Mouse (Mus musculus): ENCODE measurements around the gene Rrnad1. TPM values are rescaled to one million over a fixed set of nuclear protein-coding genes. Genes with fewer than 3 reads are reported as not detected.
A peak's percentile ranks its signal among the peaks of the same experiment; 100 is the strongest.

The Rrnad1 gene
- polyA plus RNA-seq, 1 experiment from 2014 or later: 23.7 TPM

- H3K4me2 ChIP-seq: peak overlapping the region; percentile 72
- H3K27ac ChIP-seq: peak overlapping the region; percentile 47; the same call in 1 of the 2 replicates
- H3K4me1 ChIP-seq: peaks cover 85% of the 10 kb centered on the region
- 0 out of 2 replicates have a peak, but pooled peaks have one; percentile 9 for ATAC-seq (ENCODE audit: low FRiP score)
- H3K36me3 ChIP-seq (replicated peaks): no peaks in the 10 kb centered on the region; the same call in 1 of the 2 replicates
- peak overlapping the region; percentile 42 for H3K4me3 ChIP-seq (replicated peaks)
- 0 out of 2 replicates have a peak, but pooled peaks cover 4% of the 10 kb centered on the region for H3K27me3 ChIP-seq
- no peaks in the 10 kb centered on the region for H3K9me3 ChIP-seq
- 0% methylated on average over 17 of the region's 17 CpGs for WGBS
- peak overlapping the region; percentile 59 for H3K9ac ChIP-seq
Observed at GRCm38 (mm10) chr3:87947811-87948199, 17.3 kb upstream of the Rrnad1 start.

GRCm38 (mm10) chr3:87947056-87947810 is 16.7 kb upstream of the Rrnad1 start:
- Histone ChIP-seq H3K27ac (peak overlapping the region; percentile 47), H3K4me2 (peak overlapping the region; percentile 72), H3K9ac (peak overlapping the region; percentile 59), H3K4me1 (peaks cover 79% of the 10 kb centered on the region), H3K36me3 (replicated peaks) (peaks cover 5% of the 10 kb centered on the region), H3K4me3 (replicated peaks) (peak overlapping the region; percentile 42), H3K9me3 (no peaks in the 10 kb centered on the region), H3K27me3 (0 out of 2 replicates have a peak, but pooled peaks cover 4% of the 10 kb centered on the region)
- ATAC-seq (ENCODE audit: low FRiP score): no peak; the same call in 1 of the 2 replicates
- WGBS: 1% methylated on average over 26 of the region's 26 CpGs

GRCm38 (mm10) chr3:87946541-87946860 is 16.0 kb upstream of the Rrnad1 start:
- H3K4me2 ChIP-seq: peak overlapping the region; percentile 72
- H3K27me3 ChIP-seq: 0 out of 2 replicates have a peak, but pooled peaks cover 3% of the 10 kb centered on the region
- H3K4me1 ChIP-seq: peaks cover 72% of the 10 kb centered on the region
- H3K9me3 ChIP-seq: no peaks in the 10 kb centered on the region
- WGBS: no CpG with 5 or more reads among the region's 1 CpGs
- peak overlapping the region; percentile 47 for H3K27ac ChIP-seq
- no peak for ATAC-seq (ENCODE audit: low FRiP score)
- H3K4me3 ChIP-seq (replicated peaks): no peak overlapping the region
- no peak overlapping the region for H3K9ac ChIP-seq
- peaks cover 12% of the 10 kb centered on the region for H3K36me3 ChIP-seq (replicated peaks)

- WGBS: 5% methylated on average over 12 of the region's 12 CpGs
- 0 out of 2 replicates have a peak, but pooled peaks have one; percentile 27 for ATAC-seq (ENCODE audit: low FRiP score)
Observed at GRCm38 (mm10) chr3:87945781-87946540, 15.4 kb upstream of the Rrnad1 start.

GRCm38 (mm10) chr3:87944838-87945600 is 14.5 kb upstream of the Rrnad1 start:
- H3K9ac ChIP-seq: no peak overlapping the region
- H3K4me3 ChIP-seq (replicated peaks): no peak overlapping the region
- peaks cover 25% of the 10 kb centered on the region for H3K36me3 ChIP-seq (replicated peaks)
- peak overlapping the region; percentile 47 for H3K27ac ChIP-seq
- H3K9me3 ChIP-seq: no peaks in the 10 kb centered on the region
- peaks cover 57% of the 10 kb centered on the region for H3K4me1 ChIP-seq
- ATAC-seq (ENCODE audit: low FRiP score): 0 out of 2 replicates have a peak, but pooled peaks have one; percentile 22
- no peaks in the 10 kb centered on the region for H3K27me3 ChIP-seq
- 13% methylated on average over 4 of the region's 4 CpGs for WGBS
- no peak overlapping the region for H3K4me2 ChIP-seq

More at GRCm38 (mm10) chr3:87945781-87946540, 15.4 kb upstream of the Rrnad1 start:
- Histone ChIP-seq H3K4me1 (peaks cover 66% of the 10 kb centered on the region), H3K4me3 (replicated peaks) (no peak overlapping the region), H3K9me3 (no peaks in the 10 kb centered on the region), H3K27ac (peak overlapping the region; percentile 47), H3K4me2 (peak overlapping the region; percentile 72; the same call in 1 of the 2 replicates), H3K9ac (no peak overlapping the region), H3K36me3 (replicated peaks) (peaks cover 18% of the 10 kb centered on the region), H3K27me3 (no peaks in the 10 kb centered on the region)

- Histone ChIP-seq H3K4me3 (replicated peaks) (no peak overlapping the region), H3K27me3 (no peaks in the 10 kb centered on the region), H3K27ac (no peak overlapping the region), H3K9ac (no peak overlapping the region), H3K4me1 (peaks cover 43% of the 10 kb centered on the region), H3K9me3 (no peaks in the 10 kb centered on the region), H3K36me3 (replicated peaks) (peaks cover 39% of the 10 kb centered on the region), H3K4me2 (no peak overlapping the region)
- WGBS: 85% methylated on average over 7 of the region's 7 CpGs
- no peak for ATAC-seq (ENCODE audit: low FRiP score)
Observed at GRCm38 (mm10) chr3:87943586-87943985, 13.1 kb upstream of the Rrnad1 start.

GRCm38 (mm10) chr3:87942471-87942870 is 12.0 kb upstream of the Rrnad1 start:
- H3K27ac ChIP-seq: no peak overlapping the region
- no peak overlapping the region for H3K9ac ChIP-seq
- H3K36me3 ChIP-seq (replicated peaks): peaks cover 49% of the 10 kb centered on the region
- no peaks in the 10 kb centered on the region for H3K9me3 ChIP-seq
- peaks cover 32% of the 10 kb centered on the region for H3K4me1 ChIP-seq
- ATAC-seq (ENCODE audit: low FRiP score): no peak
- 87% methylated on average over 2 of the region's 2 CpGs for WGBS
- no peak overlapping the region for H3K4me2 ChIP-seq
- H3K4me3 ChIP-seq (replicated peaks): no peak overlapping the region
- H3K27me3 ChIP-seq: no peaks in the 10 kb centered on the region

- no peak for ATAC-seq (ENCODE audit: low FRiP score)
- H3K27ac ChIP-seq: no peak overlapping the region
- 56% methylated on average over 5 of the region's 5 CpGs for WGBS
Observed at GRCm38 (mm10) chr3:87940611-87941010, 10.1 kb upstream of the Rrnad1 start.

GRCm38 (mm10) chr3:87935776-87936175 is 5.3 kb upstream of the Rrnad1 start:
- no peak overlapping the region for H3K27ac ChIP-seq
- no peak overlapping the region for H3K4me2 ChIP-seq
- H3K9me3 ChIP-seq: no peaks in the 10 kb centered on the region
- peaks cover 26% of the 10 kb centered on the region for H3K4me1 ChIP-seq
- no peak overlapping the region for H3K9ac ChIP-seq
- H3K27me3 ChIP-seq: no peaks in the 10 kb centered on the region
- H3K4me3 ChIP-seq (replicated peaks): no peak overlapping the region
- WGBS: 95% methylated on average over 2 of the region's 2 CpGs
- H3K36me3 ChIP-seq (replicated peaks): peaks cover 70% of the 10 kb centered on the region
- ATAC-seq (ENCODE audit: low FRiP score): peak; percentile 55

More at GRCm38 (mm10) chr3:87940611-87941010, 10.1 kb upstream of the Rrnad1 start:
- H3K4me3 ChIP-seq (replicated peaks): no peak overlapping the region
- H3K27me3 ChIP-seq: no peaks in the 10 kb centered on the region
- no peaks in the 10 kb centered on the region for H3K9me3 ChIP-seq
- H3K4me2 ChIP-seq: no peak overlapping the region
- H3K36me3 ChIP-seq (replicated peaks): peaks cover 60% of the 10 kb centered on the region
- H3K4me1 ChIP-seq: peaks cover 18% of the 10 kb centered on the region
- no peak overlapping the region for H3K9ac ChIP-seq

GRCm38 (mm10) chr3:87935201-87935600 is 4.7 kb upstream of the Rrnad1 start:
- Histone ChIP-seq H3K27ac (no peak overlapping the region), H3K4me1 (peaks cover 28% of the 10 kb centered on the region), H3K4me3 (replicated peaks) (no peak overlapping the region), H3K27me3 (no peaks in the 10 kb centered on the region), H3K4me2 (no peak overlapping the region), H3K9ac (no peak overlapping the region), H3K36me3 (replicated peaks) (peaks cover 67% of the 10 kb centered on the region), H3K9me3 (no peaks in the 10 kb centered on the region)
- no peak for ATAC-seq (ENCODE audit: low FRiP score)
- 86% methylated on average over 4 of the region's 4 CpGs for WGBS

GRCm38 (mm10) chr3:87934501-87934900 is 4.0 kb upstream of the Rrnad1 start:
- Histone ChIP-seq H3K36me3 (replicated peaks) (peaks cover 60% of the 10 kb centered on the region), H3K27ac (no peak overlapping the region), H3K27me3 (no peaks in the 10 kb centered on the region), H3K4me3 (replicated peaks) (no peak overlapping the region), H3K9ac (no peak overlapping the region), H3K4me1 (peaks cover 29% of the 10 kb centered on the region), H3K9me3 (no peaks in the 10 kb centered on the region), H3K4me2 (no peak overlapping the region)
- 74% methylated on average over 4 of the region's 4 CpGs for WGBS
- no peak for ATAC-seq (ENCODE audit: low FRiP score)

- Histone ChIP-seq H3K36me3 (replicated peaks) (peaks cover 55% of the 10 kb centered on the region), H3K27ac (no peak overlapping the region), H3K4me1 (peaks cover 34% of the 10 kb centered on the region), H3K9me3 (no peaks in the 10 kb centered on the region), H3K9ac (no peak overlapping the region), H3K27me3 (no peaks in the 10 kb centered on the region), H3K4me2 (no peak overlapping the region), H3K4me3 (replicated peaks) (no peak overlapping the region)
- 75% methylated on average over 5 of the region's 5 CpGs for WGBS
- ATAC-seq (ENCODE audit: low FRiP score): no peak
Observed at GRCm38 (mm10) chr3:87934026-87934425, 3.5 kb upstream of the Rrnad1 start.
